Comparison of ENCODE assay signal across 14 mouse cellular contexts in genomic region chr9:71162858-71163740, GRCm38 (mm10). TPM values are rescaled to one million over a fixed set of nuclear protein-coding genes. Genes with fewer than 3 reads are reported as not detected.
DNase-seq lines count a peak whose midpoint lies in the region; ATAC-seq and TF ChIP-seq lines count a peak whose summit lies in the region.
"Had no signal": no experiment of that assay in that cellular context is flagged by ENCODE, and none has a peak within 500 bp of the region (broad histone marks: within the 10 kb centered on the region; RNA-seq: fewer than 3 reads in every experiment).

No protein-coding gene starts in this region.

- no peak for TF ChIP-seq CTCF in liver, embryonic 14.5 days (IDR thresholded peaks at IDR 0.05; ENCODE audit: low read depth)

- peak; percentile 45 for DNase-seq in intestine, embryonic 14.5 days (ENCODE audit: low spot score)
- DNase-seq in c-Kit-negative CD71-positive TER-119-positive erythroid progenitor cells, embryonic 14.5 days (ENCODE audit: low read depth, low spot score), result peak; percentile 62
- DNase-seq in liver, embryonic 14.5 days (ENCODE audit: low read depth in 3 of 3, low spot score in 3 of 3), result no peak
- peak; percentile 4 to 12 for DNase-seq in thymus, postnatal 36 days
- no peak for DNase-seq in gastrocnemius, postnatal 4 days (ENCODE audit: low spot score in 2 of 2)
- no peak for DNase-seq in adrenal gland, postnatal 4 days (ENCODE audit: low spot score in 2 of 2)
- DNase-seq: cerebellum, adult 9-11 months; heart, adult 2 months; heart, postnatal 14 days; lung, adult 18-20 months; retina, postnatal 1 day had no signal

- ATAC-seq in intestine, embryonic 14.5 days (replicated peaks; ENCODE audit: low FRiP score, low TSS enrichment, low read depth), result no peak
- no peak for ATAC-seq in intestine, embryonic 16.5 days
- peak; percentile 14; the same call in 1 of the 2 replicates for ATAC-seq in liver, embryonic 14.5 days (ENCODE audit: insufficient read depth)
- no peak for ATAC-seq in forebrain, embryonic 13.5 days

- H3K4me1 ChIP-seq in intestine, embryonic 14.5 days (replicated peaks; ENCODE audit: control insufficient read depth, insufficient read depth, low read length), result 0 out of 2 replicates have a peak, but pooled peaks cover 3% of the 10 kb centered on the region
- H3K4me1 ChIP-seq in intestine, embryonic 16.5 days (ENCODE audit: control insufficient read depth, insufficient read depth, low read length), result peaks cover 15% of the 10 kb centered on the region
- H3K4me1 ChIP-seq in liver, embryonic 14.5 days (replicated peaks; ENCODE audit: control insufficient read depth in 2 of 2, insufficient read depth in 2 of 2, low read length in 1 of 2), result peaks cover 89 to 93% of the 10 kb centered on the region in 2 experiments
- H3K4me1 ChIP-seq in forebrain, embryonic 13.5 days, result peaks cover 8% of the 10 kb centered on the region

- no peak overlapping the region for H3K4me3 ChIP-seq in intestine, embryonic 14.5 days (ENCODE audit: low read depth, low read length)
- no peak overlapping the region for H3K4me3 ChIP-seq in intestine, embryonic 16.5 days (ENCODE audit: low read length)
- H3K4me3 ChIP-seq in liver, embryonic 14.5 days (ENCODE audit: insufficient read depth in 1 of 2, low read depth in 2 of 2, low read length in 2 of 2), result peak overlapping the region; percentile 36 to 45
- no peak overlapping the region for H3K4me3 ChIP-seq in forebrain, embryonic 13.5 days
- H3K4me3 ChIP-seq: forebrain, embryonic 12.5 days; heart, adult 2 months had no signal

- no peaks in the 10 kb centered on the region for H3K27me3 ChIP-seq in intestine, embryonic 14.5 days (replicated peaks; ENCODE audit: control insufficient read depth, insufficient read depth, low read length)
- H3K27me3 ChIP-seq in intestine, embryonic 16.5 days (replicated peaks; ENCODE audit: control insufficient read depth, insufficient read depth, low read length), result no peaks in the 10 kb centered on the region
- H3K27me3 ChIP-seq in liver, embryonic 14.5 days (ENCODE audit: control insufficient read depth, insufficient read depth, low read length), result no peaks in the 10 kb centered on the region
- H3K27me3 ChIP-seq in forebrain, embryonic 13.5 days, result no peaks in the 10 kb centered on the region
- H3K27me3 ChIP-seq: forebrain, embryonic 12.5 days had no signal

- no peak for TF ChIP-seq EP300 in liver, embryonic 14.5 days (IDR thresholded peaks at IDR 0.05; ENCODE audit: low read depth)

- H3K27ac ChIP-seq in intestine, embryonic 14.5 days (ENCODE audit: low read depth), result no peak overlapping the region
- H3K27ac ChIP-seq in intestine, embryonic 16.5 days (ENCODE audit: low read length), result no peak overlapping the region
- peak overlapping the region; percentile 100 for H3K27ac ChIP-seq in liver, embryonic 14.5 days
- H3K27ac ChIP-seq in forebrain, embryonic 13.5 days, result no peak overlapping the region
- H3K27ac ChIP-seq: forebrain, embryonic 12.5 days; heart, adult 2 months had no signal

- no peak overlapping the region for H3K4me2 ChIP-seq in intestine, embryonic 14.5 days (ENCODE audit: low read length)
- H3K4me2 ChIP-seq in intestine, embryonic 16.5 days (ENCODE audit: low read depth, low read length), result no peak overlapping the region
- H3K4me2 ChIP-seq in liver, embryonic 14.5 days (ENCODE audit: low read depth), result peak overlapping the region; percentile 74
- no peak overlapping the region for H3K4me2 ChIP-seq in forebrain, embryonic 13.5 days
- H3K4me2 ChIP-seq: forebrain, embryonic 12.5 days had no signal

- 65% methylated on average over 12 of the region's 12 CpGs for WGBS in intestine, embryonic 14.5 days
- 62% methylated on average over 12 of the region's 12 CpGs for WGBS in intestine, embryonic 16.5 days
- WGBS in liver, embryonic 14.5 days (ENCODE audit: insufficient replicate concordance), result 24% methylated on average over 12 of the region's 12 CpGs
- WGBS in forebrain, embryonic 13.5 days, result 52% methylated on average over 12 of the region's 12 CpGs

- H3K9me3 ChIP-seq in intestine, embryonic 14.5 days (ENCODE audit: control insufficient read depth, low read length), result no peaks in the 10 kb centered on the region
- no peaks in the 10 kb centered on the region for H3K9me3 ChIP-seq in intestine, embryonic 16.5 days (ENCODE audit: control insufficient read depth, low read length)
- H3K9me3 ChIP-seq in liver, embryonic 14.5 days (ENCODE audit: control insufficient read depth, low read length), result no peaks in the 10 kb centered on the region
- H3K9me3 ChIP-seq in forebrain, embryonic 13.5 days (replicated peaks), result no peaks in the 10 kb centered on the region
- H3K9me3 ChIP-seq: forebrain, embryonic 12.5 days had no signal

- no peak overlapping the region for H3K9ac ChIP-seq in intestine, embryonic 14.5 days (ENCODE audit: low read length)
- H3K9ac ChIP-seq in intestine, embryonic 16.5 days (ENCODE audit: low read depth, low read length), result no peak overlapping the region
- H3K9ac ChIP-seq in liver, embryonic 14.5 days (replicated peaks), result peak overlapping the region; percentile 74
- no peak overlapping the region for H3K9ac ChIP-seq in forebrain, embryonic 13.5 days
- H3K9ac ChIP-seq: forebrain, embryonic 12.5 days had no signal

- H3K36me3 ChIP-seq in intestine, embryonic 14.5 days (ENCODE audit: control insufficient read depth, insufficient read depth, low read length), result no peaks in the 10 kb centered on the region
- H3K36me3 ChIP-seq in intestine, embryonic 16.5 days (ENCODE audit: control insufficient read depth, insufficient read depth, low read length), result no peaks in the 10 kb centered on the region
- no peaks in the 10 kb centered on the region for H3K36me3 ChIP-seq in liver, embryonic 14.5 days (replicated peaks; ENCODE audit: control insufficient read depth, insufficient read depth, low read depth)
- H3K36me3 ChIP-seq in forebrain, embryonic 13.5 days (ENCODE audit: poor library complexity, severe bottlenecking), result no peaks in the 10 kb centered on the region
- H3K36me3 ChIP-seq: forebrain, embryonic 12.5 days had no signal

RNA-seq across cellular contexts. Expression of gene Aqp9, which starts 5.4 kb away (rescaled TPM):
- 0.26 and 0.38 TPM in 2 replicates for polyA plus RNA-seq in intestine, embryonic 14.5 days (2014; fragmentation: Nextera tagmentation; extraction: Ambion mirVana)
- 1.1 TPM in 2 replicates for polyA plus RNA-seq in intestine, embryonic 16.5 days (2015; fragmentation: Nextera tagmentation; extraction: Ambion mirVana)
- polyA plus RNA-seq in liver, embryonic 14.5 days (2012; rRNA removed), result 3.5 and 4.1 TPM in 2 replicates
- 8.6 and 9.0 TPM in 2 replicates for polyA plus RNA-seq in liver, embryonic 14.5 days (2014; fragmentation: Nextera tagmentation; extraction: Ambion mirVana)
- polyA plus RNA-seq in forebrain, embryonic 13.5 days (2015; fragmentation: Nextera tagmentation; extraction: Ambion mirVana), result 0.45 and 0.82 TPM in 2 replicates
- under 1 TPM in 1 of 2 experiments, not detected in 1; 0.86 TPM for total RNA-seq in gastrocnemius, postnatal 4 days (2021)
- 10 to 100 TPM in 1 of 2 experiments, 1 to 10 TPM in 1; 1.0 to 15.7 TPM for total RNA-seq in adrenal gland, postnatal 4 days (2021)

RNA-seq across cellular contexts. Expression of gene Aldh1a2, which starts 52.5 kb away (rescaled TPM):
- 123 and 139 TPM in 2 replicates for polyA plus RNA-seq in intestine, embryonic 14.5 days (2014; fragmentation: Nextera tagmentation; extraction: Ambion mirVana)
- polyA plus RNA-seq in intestine, embryonic 16.5 days (2015; fragmentation: Nextera tagmentation; extraction: Ambion mirVana), result 61.4 and 68.9 TPM in 2 replicates
- 0.47 and 0.58 TPM in 2 replicates for polyA plus RNA-seq in liver, embryonic 14.5 days (2012; rRNA removed)
- polyA plus RNA-seq in liver, embryonic 14.5 days (2014; fragmentation: Nextera tagmentation; extraction: Ambion mirVana), result 0.79 and 1.3 TPM in 2 replicates
- polyA plus RNA-seq in forebrain, embryonic 13.5 days (2015; fragmentation: Nextera tagmentation; extraction: Ambion mirVana), result 2.4 and 2.6 TPM in 2 replicates
- total RNA-seq in gastrocnemius, postnatal 4 days (2021), result 10 to 100 TPM; 28.0 to 31.1 TPM
- total RNA-seq in adrenal gland, postnatal 4 days (2021), result 10 to 100 TPM; 49.7 to 64.0 TPM

Comparison
In these comparisons a context has a peak if more than half of its experiments do, and no peak if none do; other contexts are left out.
1. DNase-seq: peak in intestine, embryonic 14.5 days (single experiment), c-Kit-negative CD71-positive TER-119-positive erythroid progenitor cells, embryonic 14.5 days (single experiment) and thymus, postnatal 36 days (2 of 2); none in liver, embryonic 14.5 days (0 of 3), gastrocnemius, postnatal 4 days (0 of 2) and adrenal gland, postnatal 4 days (0 of 2).
2. H3K4me3 ChIP-seq: peak in liver, embryonic 14.5 days (2 of 2); none in intestine, embryonic 14.5 days (single experiment), intestine, embryonic 16.5 days (single experiment) and forebrain, embryonic 13.5 days (single experiment).
3. RNA of gene Aldh1a2, which starts 52.5 kb away (polyA plus RNA-seq): 123 to 139 TPM in intestine, embryonic 14.5 days and 61.4 to 68.9 TPM in intestine, embryonic 16.5 days; 2.4 to 2.6 TPM in forebrain, embryonic 13.5 days and 0.47 to 1.3 TPM in liver, embryonic 14.5 days; every median in the first group is over 10 times any median in the second.